Mouse (Mus musculus) embryonic facial prominence, embryonic 14.5 days (tissue): Measurements from ENCODE around the gene Cbx4. TPM values are rescaled to one million over a fixed set of nuclear protein-coding genes. Genes with fewer than 3 reads are reported as not detected.

ENCODE experiments used
- ATAC-seq: fragments of 200-750 bp; cut with Nextera tagmentation; 2 replicates; pipeline ENCODE4 v1.8.0; 2017; ENCODE audit warnings: low read depth, moderate number of reproducible peaks, moderate TSS enrichment
- DNase-seq: peaks from one replicate; pipeline ENCODE4 v3.0.0-alpha.2; 2015; ENCODE audit warnings: low spot score
- H3K27ac ChIP-seq: fragments of 300-500 bp; sonication (generic); replicated peaks from 2 replicates; pipeline ENCODE4 v1.5.1; 2014; ENCODE audit warnings: low read depth, mild to moderate bottlenecking, low read length, moderate library complexity
- H3K27me3 ChIP-seq: fragments of 300-500 bp; sonication (generic); replicated peaks from 2 replicates; pipeline ENCODE4 v1.6.1; 2014; ENCODE audit warnings: low read length; ENCODE audit not compliant: control insufficient read depth, insufficient read depth
- H3K36me3 ChIP-seq: fragments of 300-500 bp; sonication (generic); 2 replicates; pipeline ENCODE4 v1.6.1; 2014; ENCODE audit warnings: low read length, mixed read lengths; ENCODE audit not compliant: control insufficient read depth, insufficient read depth
- H3K4me1 ChIP-seq: fragments of 300-500 bp; sonication (generic); 2 replicates; pipeline ENCODE4 v1.6.1; 2014; ENCODE audit warnings: antibody characterized with exemption, low read length; ENCODE audit not compliant: control insufficient read depth, insufficient read depth
- H3K4me2 ChIP-seq: fragments of 300-500 bp; sonication (generic); 2 replicates; pipeline ENCODE4 v1.6.1; 2014; ENCODE audit warnings: low read depth, mild to moderate bottlenecking, low read length, moderate library complexity, mixed read lengths
- H3K4me3 ChIP-seq: fragments of 300-500 bp; sonication (generic); 2 replicates; pipeline ENCODE4 v1.5.1; 2014; ENCODE audit warnings: low read depth, mild to moderate bottlenecking, low read length
- H3K9ac ChIP-seq: fragments of 300-500 bp; sonication (generic); 2 replicates; pipeline ENCODE4 v1.6.1; 2014; ENCODE audit warnings: low read depth, mild to moderate bottlenecking, low read length, moderate library complexity, mixed read lengths
- H3K9me3 ChIP-seq: fragments of 300-500 bp; sonication (generic); 2 replicates; pipeline ENCODE4 v1.6.1; 2016; ENCODE audit warnings: low read length; ENCODE audit not compliant: control insufficient read depth
- WGBS: fragments of 180-500 bp; shearing (Covaris S2); extraction: QIAGEN DNeasy Blood & Tissue Kit; methylation state at CpG from one replicate; pipeline ENCODE4 v1.1.7; 2014; 5-methylcytosine and 5-hydroxymethylcytosine counted together
- polyA plus RNA-seq: library from polyadenylated mRNA; unstranded; fragments of >200 nt; fragmentation: Nextera tagmentation; extraction: Ambion mirVana; gene quantifications from 2 replicates; pipeline ENCODE4 v1.2.1, GENCODE M21; 2014

The Cbx4 gene
- polyA plus RNA-seq, 1 experiment from 2014 or later = 11.0 TPM

GRCm38 (mm10) chr11:119075805-119076204, 10.2 kb downstream of the Cbx4 start:
- Histone ChIP-seq H3K9ac (no peak overlapping the region), H3K27me3 (peaks cover 4% of the 10 kb centered on the region; the same call in 1 of the 2 replicates), H3K9me3 (no peaks in the 10 kb centered on the region), H3K36me3 (peaks cover 19% of the 10 kb centered on the region), H3K4me3 (no peak overlapping the region), H3K4me1 (peaks cover 29% of the 10 kb centered on the region), H3K4me2 (no peak overlapping the region), H3K27ac (no peak overlapping the region)
- 75% methylated on average over 5 of the region's 5 CpGs for WGBS
- DNase-seq (no peak), ATAC-seq (no peak)

GRCm38 (mm10) chr11:119073876-119074433, 12.1 kb downstream of the Cbx4 start:
- 37% methylated on average over 6 of the region's 6 CpGs for WGBS
- Histone ChIP-seq H3K9ac (no peak overlapping the region), H3K27me3 (no peaks in the 10 kb centered on the region), H3K4me2 (no peak overlapping the region), H3K4me3 (no peak overlapping the region), H3K4me1 (peaks cover 19% of the 10 kb centered on the region), H3K27ac (no peak overlapping the region), H3K36me3 (0 out of 2 replicates have a peak, but pooled peaks cover 5% of the 10 kb centered on the region), H3K9me3 (no peaks in the 10 kb centered on the region)
- peak; percentile 56 for DNase-seq
- peak; percentile 84 for ATAC-seq

GRCm38 (mm10) chr11:119072986-119073385, 13.0 kb downstream of the Cbx4 start:
- no peak overlapping the region for H3K4me2 ChIP-seq
- H3K36me3 ChIP-seq = 0 out of 2 replicates have a peak, but pooled peaks cover 4% of the 10 kb centered on the region
- peaks cover 13% of the 10 kb centered on the region; the same call in 1 of the 2 replicates for H3K4me1 ChIP-seq
- no peak overlapping the region for H3K9ac ChIP-seq
- H3K27ac ChIP-seq = no peak overlapping the region
- WGBS = 59% methylated on average over 6 of the region's 6 CpGs
- H3K27me3 ChIP-seq = no peaks in the 10 kb centered on the region
- no peak overlapping the region for H3K4me3 ChIP-seq
- ATAC-seq = no peak
- no peaks in the 10 kb centered on the region for H3K9me3 ChIP-seq
- DNase-seq = no peak

- DNase-seq (no peak), ATAC-seq (no peak)
- Histone ChIP-seq H3K9ac (no peak overlapping the region), H3K9me3 (no peaks in the 10 kb centered on the region), H3K4me3 (no peak overlapping the region), H3K27me3 (no peaks in the 10 kb centered on the region), H3K4me2 (no peak overlapping the region), H3K4me1 (peaks cover 13% of the 10 kb centered on the region; the same call in 1 of the 2 replicates), H3K36me3 (no peaks in the 10 kb centered on the region), H3K27ac (no peak overlapping the region)
- 81% methylated on average over 7 of the region's 7 CpGs for WGBS
These were observed 13.8 kb downstream of the Cbx4 start for GRCm38 (mm10) chr11:119072239-119072638.

- no peak overlapping the region for H3K4me2 ChIP-seq
- no peaks in the 10 kb centered on the region for H3K9me3 ChIP-seq
- no peaks in the 10 kb centered on the region for H3K4me1 ChIP-seq
- no peak for DNase-seq
- no peaks in the 10 kb centered on the region for H3K36me3 ChIP-seq
- no peak for ATAC-seq
- H3K27ac ChIP-seq = no peak overlapping the region
- peaks cover 5% of the 10 kb centered on the region for H3K27me3 ChIP-seq
- 73% methylated on average over 8 of the region's 8 CpGs for WGBS
- no peak overlapping the region for H3K4me3 ChIP-seq
- H3K9ac ChIP-seq = no peak overlapping the region
These were observed 19.2 kb downstream of the Cbx4 start for GRCm38 (mm10) chr11:119066841-119067240.

GRCm38 (mm10) chr11:119059256-119059655, 26.8 kb downstream of the Cbx4 start:
- peak overlapping the region; percentile 65; the same call in 1 of the 2 replicates for H3K4me3 ChIP-seq
- no peak overlapping the region for H3K9ac ChIP-seq
- H3K27ac ChIP-seq = no peak overlapping the region
- peaks cover 72% of the 10 kb centered on the region for H3K27me3 ChIP-seq
- H3K4me1 ChIP-seq = peaks cover 21% of the 10 kb centered on the region
- WGBS = 1% methylated on average over 3 of the region's 3 CpGs
- 0 out of 2 replicates have a peak overlapping the region, but pooled peaks have one; percentile 41 for H3K4me2 ChIP-seq
- DNase-seq (no peak), ATAC-seq (no peak)
- H3K9me3 ChIP-seq = no peaks in the 10 kb centered on the region
- H3K36me3 ChIP-seq = no peaks in the 10 kb centered on the region

- Histone ChIP-seq H3K27ac (no peak overlapping the region), H3K9me3 (no peaks in the 10 kb centered on the region), H3K4me3 (peak overlapping the region; percentile 65), H3K4me2 (peak overlapping the region; percentile 41), H3K36me3 (no peaks in the 10 kb centered on the region), H3K9ac (0 out of 2 replicates have a peak overlapping the region, but pooled peaks have one; percentile 1), H3K27me3 (peaks cover 79% of the 10 kb centered on the region), H3K4me1 (peaks cover 27% of the 10 kb centered on the region)
- DNase-seq (peak; percentile 55), ATAC-seq (no peak)
- 3% methylated on average over 58 of the region's 58 CpGs for WGBS
These were observed 27.7 kb downstream of the Cbx4 start for GRCm38 (mm10) chr11:119058041-119058995.

- Histone ChIP-seq H3K4me1 (peaks cover 35% of the 10 kb centered on the region), H3K36me3 (no peaks in the 10 kb centered on the region), H3K9me3 (no peaks in the 10 kb centered on the region), H3K27me3 (peaks cover 84% of the 10 kb centered on the region), H3K4me2 (peak overlapping the region; percentile 99), H3K27ac (no peak overlapping the region), H3K9ac (peak overlapping the region; percentile 91), H3K4me3 (peak overlapping the region; percentile 65)
- ATAC-seq (no peak), DNase-seq (no peak)
- WGBS = 3% methylated on average over 9 of the region's 9 CpGs
These were observed 28.7 kb downstream of the Cbx4 start for GRCm38 (mm10) chr11:119057291-119057690.
